Comparison of ENCODE assay signal across 8 mouse cellular contexts in genomic region chr7:67199412-67199811, GRCm38 (mm10). TPM values are rescaled to one million over a fixed set of nuclear protein-coding genes. Genes with fewer than 3 reads are reported as not detected.
DNase-seq lines count a peak whose midpoint lies in the region; ATAC-seq and TF ChIP-seq lines count a peak whose summit lies in the region.

No protein-coding gene starts in this region.

- peak; percentile 91 for ATAC-seq in megakaryocyte progenitor cell, adult 5-6 weeks (replicated peaks; ENCODE audit: poor library complexity)

- TF ChIP-seq CTCF in layer of hippocampus, adult 2 months (conservative IDR thresholded peaks at IDR 0.05), result peak; percentile 88

- no peak overlapping the region for H3K4me3 ChIP-seq in layer of hippocampus, adult 2 months

- intact Hi-C loops in gastrocnemius, postnatal 36 days (cut with DNase I), result loop anchor here (2.0 to 5.0 kb wide), 3 partner anchors 357 to 492 kb away; no protein-coding TSS in a partner anchor

- peak; percentile 12 to 39 for DNase-seq in CD8-positive naive resting alpha-beta T cell, adult 2 months (ENCODE audit: low read depth in 2 of 2, low spot score in 2 of 2)
- DNase-seq in R1 (ENCODE audit: low read depth, low spot score), result peak; percentile 46
- DNase-seq in cerebellum, postnatal 36 days, result peak; percentile 73 to 77
- DNase-seq in gastrocnemius, postnatal 36 days, result peak; percentile 48 to 50
- DNase-seq in layer of hippocampus, adult 2 months (ENCODE audit: low spot score in 2 of 2), result peak; percentile 43 to 72
- peak; percentile 72 for DNase-seq in right cerebral cortex, postnatal 4 days
- DNase-seq in c-Kit-positive CD71-positive TER-119-positive erythroid progenitor cells, embryonic 14.5 days (ENCODE audit: low spot score), result no peak

- H3K27ac ChIP-seq in layer of hippocampus, adult 2 months, result no peak overlapping the region

RNA-seq across cellular contexts. Expression of gene Lysmd4, which starts 22.9 kb away (rescaled TPM):
- total RNA-seq in gastrocnemius, postnatal 36 days (2021), result 1 to 10 TPM; 6.0 to 7.1 TPM
- 10 to 100 TPM; 33.7 to 34.7 TPM for total RNA-seq in layer of hippocampus, adult 2 months (2021)
- total RNA-seq in megakaryocyte progenitor cell, adult 5-6 weeks (2015), result 2.2 and 3.2 TPM in 2 replicates
- total RNA-seq in megakaryocyte progenitor cell, adult 5-6 weeks (2017), result 3.7 and 4.0 TPM in 2 replicates

Comparison
In these comparisons a context has a peak if more than half of its experiments do, and no peak if none do; other contexts are left out.
1. RNA of gene Lysmd4, which starts 22.9 kb away (total RNA-seq): 33.7 to 34.7 TPM in layer of hippocampus, adult 2 months; 6.0 to 7.1 TPM in gastrocnemius, postnatal 36 days and 2.2 to 4.0 TPM in megakaryocyte progenitor cell, adult 5-6 weeks; every median in the first group is over 4 times any median in the second.